Mouse (Mus musculus) urinary bladder, adult 18-20 months (tissue): ENCODE measurements around the gene Rab29.
"Not testable (repeated sequence)": the region's sequence is repeated elsewhere in the genome, so short reads cannot be mapped to it uniquely, and the experiment has no call there.

Experiments
- DNase-seq, 2 experiments: peaks; one replicate each; pipeline ENCODE4 v3.0.0; 2022; ENCODE audit warnings: low spot score in 2 of 2, mixed read lengths in 2 of 2

The Rab29 gene

DNA sequence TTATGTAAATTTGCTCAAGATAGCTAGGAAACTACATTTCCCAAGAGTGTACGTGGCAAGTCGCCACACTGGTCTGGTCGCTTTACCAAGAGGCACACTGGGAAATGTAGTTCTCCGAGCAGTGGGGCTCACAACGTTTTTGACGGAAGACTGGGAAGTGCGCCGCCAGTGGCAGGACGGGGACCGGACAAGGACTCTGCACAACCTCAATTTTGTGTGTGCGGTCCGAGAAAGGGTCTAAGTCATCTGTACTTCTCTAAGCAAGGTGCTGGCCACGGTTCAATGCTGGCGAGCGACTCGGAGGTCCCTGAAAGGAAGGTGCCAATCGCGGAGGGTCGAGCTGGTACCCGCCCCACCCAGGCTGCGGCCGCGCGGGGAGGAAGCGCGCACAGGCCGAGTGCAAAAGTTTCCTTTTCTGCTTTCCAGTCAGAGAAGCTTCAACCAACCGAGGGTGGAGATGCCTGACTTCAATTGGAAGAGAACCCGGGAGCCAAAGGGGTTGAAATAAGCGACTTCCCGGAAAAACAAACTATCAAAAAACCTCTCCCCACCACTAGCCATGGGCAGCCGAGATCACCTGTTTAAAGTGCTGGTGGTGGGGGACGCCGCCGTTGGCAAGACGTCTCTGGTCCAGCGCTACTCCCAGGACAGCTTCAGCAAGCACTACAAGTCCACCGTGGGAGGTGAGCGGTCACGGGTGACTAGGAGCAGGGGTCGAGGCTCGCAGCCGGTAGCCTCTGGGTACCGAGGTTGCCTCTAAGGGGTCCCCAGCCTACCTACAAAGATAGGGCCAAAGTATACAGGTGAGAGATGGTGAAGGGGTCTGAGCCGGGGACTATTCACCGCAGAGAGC lies at the start of gene Rab29:
Gene Rab29, plus strand, starts transcription at position 132 of the 853 bp plus-strand sequence.
- peak; percentile 84 to 88 for DNase-seq

DNA sequence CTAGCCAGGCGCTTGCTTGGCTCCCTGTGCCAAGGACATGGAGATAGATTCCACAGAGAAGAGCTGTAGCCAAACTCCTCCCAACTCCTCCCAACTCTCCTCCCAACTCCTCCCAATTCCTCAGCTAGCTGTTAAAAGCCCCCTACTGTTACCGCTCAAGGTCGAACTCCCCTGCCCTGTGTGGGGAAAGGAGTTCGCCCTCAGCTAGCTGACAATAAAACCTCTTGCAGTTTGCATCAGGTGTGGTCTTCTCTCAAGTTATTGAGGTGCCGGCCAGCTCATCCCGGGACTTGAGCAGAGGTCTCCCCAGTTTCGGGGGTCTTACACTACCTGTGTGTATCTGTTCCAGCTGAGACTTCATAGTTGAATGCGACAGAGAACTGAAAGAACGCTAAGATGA lies 46.7 kb upstream of the Rab29 start:
- DNase-seq, result not testable (repeated sequence)

DNA sequence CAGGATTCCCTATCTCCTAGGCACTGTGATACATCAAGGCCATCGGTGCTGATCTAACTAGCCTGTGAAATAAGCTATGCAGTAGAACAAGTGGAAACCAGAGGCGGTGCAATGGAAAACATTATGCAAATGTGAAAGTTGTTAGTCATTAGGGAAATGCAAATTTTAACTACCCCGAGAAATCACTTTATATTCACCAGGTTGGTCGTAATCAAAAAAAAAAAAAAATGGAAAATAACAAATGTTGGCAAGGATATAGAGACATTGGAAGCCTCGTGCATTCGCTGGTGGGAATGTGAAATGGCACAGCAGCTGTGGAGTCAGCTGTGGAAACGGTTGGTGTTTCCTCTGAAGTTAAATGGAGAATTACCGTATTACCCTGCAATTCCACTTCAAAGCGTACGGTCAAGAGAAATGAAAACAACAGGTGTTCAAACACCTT lies 46.1 kb upstream of the Rab29 start:
- DNase-seq, result no peak

DNA sequence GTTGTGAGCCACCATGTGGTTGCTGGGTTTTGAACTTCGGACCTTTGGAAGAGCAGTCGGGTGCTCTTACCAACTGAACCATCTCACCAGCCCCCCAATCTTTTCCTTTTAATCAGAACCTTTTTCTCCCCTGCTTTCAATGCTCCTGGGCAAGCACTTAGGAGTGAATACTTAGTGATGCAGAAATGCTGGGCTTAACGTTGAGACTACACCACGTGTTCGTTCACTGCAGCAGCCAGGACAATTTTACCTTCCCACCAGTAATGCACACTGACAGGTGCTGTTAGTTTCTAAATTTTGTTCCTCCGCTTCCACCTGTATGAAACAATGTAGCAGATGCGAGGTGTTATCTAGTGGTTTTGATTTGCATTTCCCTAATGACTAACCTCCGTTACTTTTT lies 44.7 kb upstream of the Rab29 start:
- no peak for DNase-seq

DNA sequence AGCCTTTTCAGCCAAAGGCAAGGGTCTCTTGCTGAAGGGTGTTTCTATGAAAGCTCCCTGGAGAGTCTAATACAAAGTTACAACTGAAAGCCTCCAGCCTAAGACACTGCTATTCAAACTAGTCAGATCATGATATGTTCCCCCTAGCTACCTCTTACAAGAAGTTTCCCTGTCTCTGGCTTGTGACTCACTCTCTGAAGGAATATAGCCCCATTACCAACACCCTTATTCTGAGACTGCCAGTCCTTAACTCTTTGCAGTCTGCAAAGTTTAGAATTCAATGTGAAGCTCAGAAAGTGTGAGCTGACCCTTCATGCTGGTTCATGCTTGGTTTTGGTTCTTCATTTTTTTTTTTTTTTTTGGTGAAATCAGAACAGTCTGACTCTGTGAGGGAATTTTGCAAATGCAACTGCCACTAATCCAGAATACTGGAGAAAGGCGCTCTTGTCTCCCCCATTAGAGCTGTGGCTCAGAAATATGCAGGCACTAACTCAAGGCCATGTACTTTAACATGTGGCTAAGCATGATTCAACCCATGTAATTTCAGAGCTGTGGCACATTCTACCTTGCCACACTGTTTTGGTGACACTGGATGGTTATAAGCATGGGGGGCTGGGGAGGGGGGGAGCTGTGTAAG lies 44.0 kb upstream of the Rab29 start:
- no peak for DNase-seq

DNA sequence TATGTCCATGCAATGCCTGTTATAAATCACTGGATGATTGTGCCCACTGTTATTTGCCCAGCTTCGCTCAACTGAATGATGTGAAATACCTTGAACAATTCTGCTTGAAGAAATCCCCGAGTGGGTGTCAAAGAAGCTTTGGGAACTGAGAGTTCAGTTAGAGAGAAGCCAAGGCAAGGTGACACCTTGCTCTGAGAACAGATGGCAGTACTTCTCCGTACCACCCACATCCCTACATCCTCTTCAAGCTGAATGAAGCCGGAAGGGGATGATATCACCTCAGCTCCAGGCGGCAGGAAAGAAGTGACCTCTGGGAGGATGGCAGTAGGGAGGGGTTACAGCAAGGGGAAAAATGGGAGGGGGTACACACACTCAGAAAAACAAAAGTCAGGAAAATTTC lies 43.5 kb upstream of the Rab29 start:
- no peak for DNase-seq

DNA sequence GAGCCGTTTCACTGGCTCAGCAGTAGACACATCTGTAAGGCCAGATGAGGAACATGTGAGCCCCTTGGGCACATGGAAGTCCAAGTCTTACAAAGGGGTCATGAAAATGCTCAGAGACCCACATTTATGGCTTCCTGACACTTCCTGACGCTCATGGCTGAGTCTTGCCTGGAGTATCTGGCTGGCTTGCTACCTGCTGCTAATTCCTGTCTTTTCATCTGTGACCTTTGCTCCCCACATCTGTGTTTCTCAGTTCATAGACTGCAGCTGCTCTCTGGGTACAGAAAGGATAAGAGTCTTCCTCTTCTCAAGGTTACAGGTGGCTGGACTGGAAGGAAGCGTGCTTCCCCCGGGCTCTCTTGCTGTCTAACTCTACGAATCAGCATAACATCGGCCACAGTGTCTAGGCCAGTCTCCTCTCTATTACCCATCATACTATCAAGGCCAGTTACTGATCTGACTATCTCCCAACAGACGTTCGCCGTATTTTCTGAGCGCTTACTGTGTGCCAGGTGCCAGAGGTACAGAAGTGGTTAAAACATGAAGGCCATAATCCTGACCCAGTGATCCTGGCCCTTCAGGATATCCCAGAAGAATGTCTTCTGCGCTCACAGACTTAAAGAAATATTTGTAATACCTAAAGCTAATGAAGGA lies 42.4 kb upstream of the Rab29 start:
- no peak for DNase-seq

DNA sequence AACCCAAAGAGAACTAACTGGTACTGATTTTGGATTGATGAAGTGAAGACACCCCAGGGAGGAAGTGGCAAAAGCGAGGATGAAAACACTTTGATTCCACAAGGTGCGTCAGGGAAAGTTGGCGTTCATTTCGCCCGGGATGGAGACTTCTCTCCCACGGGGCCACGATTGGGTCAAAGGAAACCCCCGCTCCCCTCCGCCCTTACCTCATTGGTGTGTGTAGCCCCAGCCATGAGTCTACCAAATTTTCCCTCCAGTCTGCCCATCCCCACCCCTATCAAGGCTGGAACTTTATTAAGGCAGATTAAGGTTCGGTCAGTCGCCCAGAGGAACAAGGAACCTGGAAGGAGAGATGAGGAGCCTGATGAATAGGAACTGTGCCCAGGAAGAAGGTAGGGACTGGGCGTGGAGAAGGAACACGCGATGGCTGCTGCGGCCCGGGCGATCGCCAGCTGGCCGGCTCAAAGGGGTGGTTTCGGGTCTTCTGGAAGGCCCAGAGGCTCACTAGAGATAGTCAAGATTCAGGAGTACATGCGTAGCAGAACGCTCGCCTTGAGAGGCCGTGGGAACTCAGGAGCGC lies 39.7 kb upstream of the Rab29 start, which contains the start of gene Slc41a1:
Gene Slc41a1, plus strand, starts transcription at position 287 of the 580 bp plus-strand sequence.
- DNase-seq, result peak in 1 of 2 experiments; percentile 3

DNA sequence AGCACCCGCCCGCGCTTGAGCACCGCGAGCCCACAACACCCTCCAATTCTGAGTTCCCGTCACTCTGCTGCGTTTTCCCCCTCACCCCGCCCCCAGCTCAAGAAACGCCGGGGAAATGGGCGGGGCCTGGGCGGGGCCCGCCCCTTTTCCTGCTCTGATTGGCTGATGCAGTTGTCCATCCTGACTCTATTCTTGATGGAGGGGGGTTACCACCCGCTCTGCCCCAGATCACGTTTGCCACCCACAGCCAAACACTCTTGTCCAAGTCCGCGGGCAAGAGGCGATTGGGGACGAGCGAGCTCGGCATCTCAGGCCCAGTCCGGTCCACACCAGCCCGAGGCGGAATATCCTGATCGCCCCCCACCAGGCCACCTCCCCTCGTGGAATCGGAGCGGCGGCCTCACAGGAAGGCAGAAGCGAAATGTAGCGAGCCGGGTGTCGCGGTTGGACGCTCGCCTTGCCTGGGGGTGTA lies 39.2 kb upstream of the Rab29 start:
- peak; percentile 93 to 96 for DNase-seq

DNA sequence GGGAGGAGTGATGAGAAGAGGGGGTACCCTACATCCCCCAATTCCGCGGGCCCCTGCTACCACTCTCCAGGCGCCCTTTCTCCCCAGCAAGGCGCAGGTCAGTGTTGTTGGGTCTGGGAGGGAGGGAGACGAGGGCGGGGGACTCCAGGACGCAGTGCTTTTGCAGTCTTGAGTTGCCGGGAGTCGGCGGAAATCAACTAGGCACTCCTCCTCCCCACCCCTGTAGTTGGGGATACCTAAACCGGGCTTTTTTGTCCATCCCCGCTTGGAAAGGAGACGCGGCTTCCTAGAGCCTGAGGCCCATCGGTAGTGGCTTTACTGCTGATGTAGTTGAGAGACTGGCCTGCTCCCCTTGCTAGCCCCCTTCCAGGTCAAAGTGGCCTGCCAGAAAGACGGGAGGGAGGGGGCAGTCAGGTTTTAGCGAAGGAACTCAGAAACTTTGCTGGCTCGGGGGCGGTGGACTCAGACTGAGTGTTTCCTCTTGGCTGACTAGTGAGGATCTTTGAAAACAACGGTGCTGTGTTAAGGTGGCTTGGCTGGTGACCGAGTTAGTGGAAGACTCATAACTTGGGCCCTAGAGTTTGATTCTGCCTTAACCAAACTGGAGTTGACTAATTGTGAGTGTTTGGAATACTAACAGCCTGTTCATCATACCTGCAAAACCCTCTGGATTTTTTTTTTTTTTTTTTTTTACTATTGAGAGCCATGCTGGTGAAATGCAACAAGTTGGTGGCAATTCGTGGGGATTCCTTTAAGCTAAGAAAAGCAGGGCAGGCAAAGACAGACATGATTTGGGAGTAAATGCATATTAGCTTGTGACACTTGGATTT lies 38.5 kb upstream of the Rab29 start:
- DNase-seq, result peak in 1 of 2 experiments; percentile 6

DNA sequence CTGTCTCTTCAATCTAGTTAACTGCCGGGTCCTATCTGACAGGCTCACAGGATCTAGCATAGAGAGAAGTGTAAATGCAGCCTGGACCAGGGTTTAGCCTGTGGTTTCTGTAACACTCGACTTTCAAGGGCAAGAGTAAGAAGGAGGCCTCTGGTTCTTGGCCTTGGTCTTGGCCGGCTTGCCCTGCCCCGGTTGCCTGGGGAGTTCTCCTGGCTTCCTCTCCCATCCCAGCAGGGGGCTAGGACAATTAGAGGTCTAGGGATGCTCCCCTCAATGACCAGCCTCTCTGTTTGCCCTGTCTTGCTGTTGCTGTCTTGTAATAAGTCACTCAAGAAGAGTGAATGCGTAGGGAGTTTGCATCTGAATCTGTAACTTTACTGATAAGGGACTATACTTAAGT lies 37.7 kb upstream of the Rab29 start:
- DNase-seq, result no peak

DNA sequence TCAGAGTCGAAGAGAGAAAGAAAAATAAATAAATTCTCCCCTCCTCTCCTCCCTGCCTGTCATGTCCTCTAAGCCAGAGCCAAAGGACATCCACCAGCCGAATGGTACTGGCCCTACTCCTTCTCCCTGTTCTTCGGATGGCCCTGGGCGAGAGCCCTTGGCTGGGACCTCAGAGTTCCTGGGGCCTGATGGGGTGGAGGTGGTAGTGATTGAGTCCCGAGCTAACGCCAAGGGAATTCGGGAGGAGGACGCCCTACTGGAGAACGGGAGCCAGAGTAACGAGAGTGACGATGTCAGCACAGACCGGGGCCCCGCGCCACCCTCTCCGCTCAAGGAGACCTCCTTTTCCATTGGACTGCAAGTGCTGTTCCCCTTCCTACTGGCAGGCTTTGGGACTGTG lies 36.5 kb upstream of the Rab29 start:
- DNase-seq, result no peak

DNA sequence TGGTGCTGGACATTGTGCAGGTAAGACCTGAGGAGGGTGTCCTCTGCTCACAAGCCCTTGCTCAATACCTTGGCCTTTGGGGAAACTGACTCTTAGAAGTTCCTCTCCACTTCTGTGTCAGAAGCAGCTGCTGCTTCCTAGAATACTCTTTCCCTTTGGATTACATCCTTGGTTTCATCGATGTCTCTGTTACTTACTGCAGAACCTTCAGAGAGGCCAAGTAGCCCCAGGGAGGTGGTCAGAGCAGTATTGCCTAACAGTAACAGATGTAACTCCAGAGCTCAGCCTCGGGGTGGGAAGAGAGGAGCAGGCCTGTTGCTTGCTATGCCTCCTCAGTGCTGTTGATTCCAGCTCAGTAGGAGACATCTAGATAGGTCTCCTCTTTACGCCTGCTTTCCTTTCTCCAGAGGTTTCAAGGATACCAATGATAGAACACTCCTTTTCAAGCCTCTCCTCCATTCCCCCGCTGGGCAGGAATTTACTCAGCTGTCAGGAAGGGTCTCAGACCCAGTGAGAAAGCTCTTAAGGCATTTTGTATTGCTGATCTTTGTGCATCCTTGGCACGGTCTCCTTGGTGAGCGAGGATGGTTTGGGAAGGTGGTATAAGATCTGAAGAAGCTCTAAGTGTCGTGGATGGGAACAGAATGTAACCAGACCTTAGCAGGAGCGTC lies 35.9 kb upstream of the Rab29 start:
- no peak for DNase-seq

DNA sequence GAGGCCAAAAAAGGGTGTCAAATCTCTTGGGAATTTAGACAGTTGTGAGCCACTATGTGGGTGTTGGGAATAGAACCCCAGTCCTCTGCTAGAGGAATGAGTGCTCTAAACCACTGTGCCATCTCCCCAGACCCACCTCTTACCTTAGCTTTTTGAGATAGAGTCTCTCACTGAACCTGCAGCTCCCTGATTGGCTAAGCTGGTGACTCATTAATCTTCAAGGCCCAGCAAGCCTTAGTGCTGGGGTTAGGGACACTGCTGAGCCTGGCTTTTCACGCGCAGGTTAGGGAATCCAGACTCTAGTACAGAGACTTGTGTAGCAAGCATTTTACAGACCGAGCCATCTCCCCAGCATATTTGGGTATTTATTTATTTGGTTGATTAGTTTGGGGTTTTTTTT lies 30.0 kb upstream of the Rab29 start:
- no peak for DNase-seq

DNA sequence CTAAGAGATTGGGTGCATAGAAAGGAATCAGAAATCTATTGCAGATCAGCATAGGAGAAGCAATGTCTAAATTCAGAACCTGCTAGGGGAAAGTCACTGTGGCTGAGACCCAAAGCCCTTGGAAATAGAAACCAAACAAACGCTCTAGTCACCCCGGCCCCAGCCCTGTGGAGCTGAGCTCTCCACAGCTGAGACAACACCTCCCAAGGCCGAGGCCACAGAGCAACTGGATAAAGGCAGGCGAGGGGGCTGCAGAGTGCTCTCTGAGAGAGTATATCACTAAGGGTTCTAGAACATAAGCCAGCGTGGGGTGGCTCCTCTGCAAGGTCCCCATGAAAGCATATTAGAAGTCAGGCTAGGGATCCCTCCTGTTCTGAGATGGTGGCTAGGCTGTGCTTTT lies 28.5 kb upstream of the Rab29 start:
- DNase-seq, result no peak

DNA sequence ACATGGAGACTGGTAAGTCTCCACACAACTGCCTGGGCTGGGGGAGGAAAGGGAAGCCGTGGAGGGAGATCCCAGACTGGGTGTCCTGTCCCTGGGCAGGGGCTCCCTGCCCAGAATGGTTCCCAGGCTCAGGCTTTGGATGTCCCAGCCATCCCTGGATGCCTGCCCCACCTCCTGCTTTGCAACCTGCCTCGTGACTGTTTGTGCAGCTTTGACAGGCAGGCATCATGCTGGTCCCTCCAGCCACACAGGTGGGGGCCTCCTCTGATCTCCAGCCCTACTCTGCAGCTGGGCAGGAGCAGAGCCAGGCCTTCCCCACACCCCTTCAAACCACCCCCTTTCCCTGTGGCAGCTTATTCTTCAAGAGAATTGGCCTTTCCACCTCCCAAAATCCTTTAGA lies 27.7 kb upstream of the Rab29 start:
- DNase-seq, result no peak

DNA sequence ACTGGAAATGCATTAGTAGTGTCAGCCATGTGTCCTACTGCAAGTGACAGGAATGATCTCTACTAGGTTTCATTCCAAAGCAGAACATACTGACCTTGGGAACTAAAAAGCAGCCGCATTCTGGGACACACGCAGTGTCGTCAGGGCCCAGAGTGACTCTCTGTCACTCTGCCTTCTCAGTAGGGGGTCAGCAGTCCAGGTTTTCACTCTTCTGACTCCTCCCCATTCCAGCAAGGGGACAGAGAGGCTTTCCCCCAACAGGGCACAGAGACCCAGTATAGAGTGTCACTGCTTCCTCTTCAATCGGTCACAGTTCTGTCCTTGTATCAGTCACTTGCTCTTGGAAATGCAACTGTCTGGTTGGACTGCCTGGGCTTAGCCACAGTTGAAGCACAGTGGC lies 24.8 kb upstream of the Rab29 start:
- DNase-seq, result no peak

DNA sequence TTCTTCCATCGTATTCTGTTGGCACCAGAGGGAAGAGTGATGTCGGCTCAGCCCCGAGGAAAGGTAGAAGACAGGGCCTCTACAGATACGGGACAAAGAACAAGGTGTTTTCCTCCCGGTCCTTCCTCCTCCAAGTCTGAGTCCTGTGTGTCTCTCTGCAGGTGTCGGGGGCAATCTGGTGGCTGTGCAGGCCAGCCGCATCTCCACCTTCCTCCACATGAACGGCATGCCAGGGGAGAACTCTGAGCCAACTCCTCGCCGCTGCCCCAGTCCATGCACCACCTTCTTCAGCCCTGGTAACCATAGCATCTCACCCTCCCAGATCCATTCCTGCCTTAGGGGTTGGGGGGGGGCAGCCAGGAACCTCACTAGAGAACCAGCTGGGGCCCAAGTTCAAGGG lies 23.3 kb upstream of the Rab29 start:
- DNase-seq, result no peak

DNA sequence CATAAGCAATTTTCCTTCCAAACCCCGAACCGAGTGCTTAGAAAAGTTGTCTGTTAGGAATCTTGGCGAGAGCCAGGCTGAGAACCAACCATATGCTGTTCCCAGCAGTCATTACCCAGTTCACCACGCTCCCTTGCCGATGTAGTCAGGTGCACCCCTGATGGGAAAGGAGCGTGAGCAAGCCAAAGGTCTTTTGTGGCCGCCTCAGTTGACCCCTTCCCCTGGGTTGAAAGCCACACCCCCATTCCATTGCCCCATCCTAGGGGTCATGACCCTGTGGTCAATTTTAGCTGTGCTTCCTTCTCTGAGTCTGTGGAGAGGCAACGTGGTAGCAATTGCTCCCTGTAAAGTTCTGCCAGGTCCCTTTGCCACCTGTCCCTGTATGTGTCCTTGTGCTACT lies 22.1 kb upstream of the Rab29 start:
- no peak for DNase-seq

DNA sequence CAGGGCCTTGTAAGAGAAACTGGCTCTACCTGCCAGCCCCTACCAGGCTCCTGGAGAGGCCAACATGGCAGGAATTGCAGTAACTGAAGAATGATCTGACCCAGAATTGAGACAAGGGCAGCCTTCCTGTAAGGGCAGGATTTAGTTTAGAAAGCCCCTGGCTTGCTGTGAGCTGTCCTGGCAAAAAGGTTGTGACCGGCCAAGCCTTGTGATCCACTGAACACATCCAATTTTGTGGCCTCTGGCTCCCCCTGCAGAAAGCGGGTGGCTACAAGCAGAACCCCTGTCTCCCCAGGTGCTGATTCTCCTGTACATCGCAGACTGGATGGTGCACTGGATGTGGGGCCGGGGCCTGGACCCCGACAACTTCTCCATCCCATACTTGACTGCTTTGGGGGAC lies 20.8 kb upstream of the Rab29 start:
- peak; percentile 18 to 35 for DNase-seq

DNA sequence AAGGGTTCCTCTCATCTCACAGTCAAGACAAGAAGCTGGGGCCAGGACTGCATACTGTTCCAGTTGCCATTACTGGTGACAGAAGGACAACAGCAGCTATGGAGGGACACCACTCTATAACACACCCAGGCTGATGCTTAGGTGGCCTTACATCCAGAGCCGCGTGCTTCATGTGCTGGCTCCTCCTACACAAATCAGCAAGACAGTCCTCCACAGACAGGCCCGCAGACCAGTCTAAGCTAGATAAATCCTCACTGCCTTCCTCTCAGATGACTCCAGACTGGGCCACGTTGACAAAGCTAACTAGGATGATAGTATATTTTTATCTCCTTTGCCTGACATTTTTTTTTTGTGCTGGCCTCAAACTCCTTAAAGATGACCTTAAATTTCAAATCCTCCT lies 5.2 kb upstream of the Rab29 start:
- no peak for DNase-seq
